Mouse (Mus musculus): Measurements from ENCODE around the gene Plppr2. TPM values are rescaled to one million over a fixed set of nuclear protein-coding genes. Genes with fewer than 3 reads are reported as not detected.
A peak's percentile ranks its signal among the peaks of the same experiment; 100 is the strongest.

The Plppr2 gene
- total and polyA plus RNA-seq, 2 experiments from 2014 or later = 95.2 to 147 TPM

- H3K27me3 ChIP-seq (ENCODE audit: insufficient read depth, low read length) = no peaks in the 10 kb centered on the region
- no peaks in the 10 kb centered on the region for H3K4me1 ChIP-seq (ENCODE audit: insufficient read depth, low read length)
- no peak overlapping the region for H3K4me2 ChIP-seq (ENCODE audit: low read depth, low read length)
- H3K9me3 ChIP-seq (ENCODE audit: low read length) = no peaks in the 10 kb centered on the region
- TF ChIP-seq CTCF (IDR thresholded peaks at IDR 0.05; ENCODE audit: low read depth) = no peak
- H3K9ac ChIP-seq (replicated peaks; ENCODE audit: low read length) = no peak overlapping the region
- DNase-seq (ENCODE audit: low spot score) = no peak
- H3K27ac ChIP-seq = no peak overlapping the region
- WGBS = 61% methylated on average over 6 of the region's 6 CpGs
- no peaks in the 10 kb centered on the region for H3K36me3 ChIP-seq (ENCODE audit: insufficient read depth, low read length)
- H3K4me3 ChIP-seq (ENCODE audit: low read length) = no peak overlapping the region
- no peak for ATAC-seq
Measured at GRCm38 (mm10) chr9:21968883-21969282, 32.0 kb downstream of the Plppr2 start.

DNA sequence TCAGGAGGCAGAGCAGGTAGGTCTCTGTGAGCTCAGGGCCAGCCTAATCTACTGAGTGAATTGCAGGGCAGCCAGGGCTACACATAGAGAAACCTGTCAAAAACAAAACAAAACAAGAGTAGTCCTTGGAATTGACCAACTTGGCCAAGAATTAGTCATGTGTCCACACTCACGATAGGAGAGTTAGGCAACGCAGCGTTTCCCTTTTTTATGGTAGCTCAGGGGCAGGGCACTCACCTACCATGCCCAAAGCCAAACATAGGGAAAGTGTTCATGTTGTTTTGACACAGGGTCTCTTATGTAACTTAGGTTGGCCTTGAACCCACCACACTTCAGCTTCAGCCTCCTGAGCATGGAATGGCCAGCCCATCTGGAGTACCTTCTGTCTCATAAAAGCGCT, 32.5 kb downstream of the Plppr2 start:
- TF ChIP-seq CTCF (IDR thresholded peaks at IDR 0.05; ENCODE audit: low read depth) = no peak
- no peaks in the 10 kb centered on the region for H3K4me1 ChIP-seq (ENCODE audit: insufficient read depth, low read length)
- ATAC-seq = no peak
- H3K27ac ChIP-seq = no peak overlapping the region
- H3K4me2 ChIP-seq (ENCODE audit: low read depth, low read length) = no peak overlapping the region
- no peak overlapping the region for H3K4me3 ChIP-seq (ENCODE audit: low read length)
- no peaks in the 10 kb centered on the region for H3K27me3 ChIP-seq (ENCODE audit: insufficient read depth, low read length)
- no peak overlapping the region for H3K9ac ChIP-seq (replicated peaks; ENCODE audit: low read length)
- no peak for DNase-seq (ENCODE audit: low spot score)
- no peaks in the 10 kb centered on the region for H3K36me3 ChIP-seq (ENCODE audit: insufficient read depth, low read length)
- no peaks in the 10 kb centered on the region for H3K9me3 ChIP-seq (ENCODE audit: low read length)
- 89% methylated on average over 4 of the region's 4 CpGs for WGBS

DNA sequence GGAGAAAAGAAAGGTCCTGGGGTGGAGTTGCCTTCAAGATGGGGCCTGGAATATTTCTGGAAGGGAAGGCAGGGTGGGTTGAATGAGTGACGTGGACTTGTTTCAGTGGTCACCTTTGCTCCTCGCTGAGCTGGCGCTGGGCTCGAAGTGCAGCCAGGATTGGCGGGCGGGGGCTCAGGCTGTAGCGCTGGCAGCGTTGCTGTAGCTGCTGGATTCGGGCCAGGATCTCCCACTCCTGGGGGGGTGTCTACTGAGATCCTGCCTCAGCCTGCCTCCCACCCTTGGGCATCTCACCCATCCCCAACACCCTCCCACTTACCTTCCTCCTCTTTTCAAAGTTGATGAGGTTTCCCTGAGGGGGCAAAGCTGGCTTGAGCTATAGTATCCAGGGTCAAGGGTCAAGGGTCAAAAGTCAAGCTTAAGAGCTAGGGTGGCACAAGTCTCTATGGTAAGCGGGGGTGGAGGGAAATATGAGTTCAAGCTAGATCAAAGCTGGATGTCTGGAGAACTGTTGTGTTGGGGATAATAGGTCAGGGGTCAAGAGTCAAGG, 39.9 kb downstream of the Plppr2 start:
- no peak for ATAC-seq
- no peaks in the 10 kb centered on the region for H3K4me1 ChIP-seq (ENCODE audit: insufficient read depth, low read length)
- H3K9me3 ChIP-seq (ENCODE audit: low read length) = no peaks in the 10 kb centered on the region
- H3K36me3 ChIP-seq (ENCODE audit: insufficient read depth, low read length) = no peaks in the 10 kb centered on the region
- 78% methylated on average over 10 of the region's 10 CpGs for WGBS
- no peak overlapping the region for H3K27ac ChIP-seq
- no peak overlapping the region for H3K4me3 ChIP-seq (ENCODE audit: low read length)
- no peak overlapping the region for H3K4me2 ChIP-seq (ENCODE audit: low read depth, low read length)
- no peak overlapping the region for H3K9ac ChIP-seq (replicated peaks; ENCODE audit: low read length)
- no peak for DNase-seq (ENCODE audit: low spot score)
- H3K27me3 ChIP-seq (ENCODE audit: insufficient read depth, low read length) = no peaks in the 10 kb centered on the region
- TF ChIP-seq CTCF (IDR thresholded peaks at IDR 0.05; ENCODE audit: low read depth) = no peak

GRCm38 (mm10) chr9:21977331-21977730, 40.5 kb downstream of the Plppr2 start:
- H3K27me3 ChIP-seq (ENCODE audit: insufficient read depth, low read length) = no peaks in the 10 kb centered on the region
- ATAC-seq (0 out of 2 replicates have a peak, but pooled peaks have one; percentile 19), DNase-seq (ENCODE audit: low spot score) (no peak)
- no peak overlapping the region for H3K27ac ChIP-seq
- no peak overlapping the region for H3K4me2 ChIP-seq (ENCODE audit: low read depth, low read length)
- H3K9me3 ChIP-seq (ENCODE audit: low read length) = no peaks in the 10 kb centered on the region
- H3K4me3 ChIP-seq (ENCODE audit: low read length) = no peak overlapping the region
- no peak for TF ChIP-seq CTCF (IDR thresholded peaks at IDR 0.05; ENCODE audit: low read depth)
- WGBS = 61% methylated on average over 5 of the region's 5 CpGs
- H3K4me1 ChIP-seq (ENCODE audit: insufficient read depth, low read length) = no peaks in the 10 kb centered on the region
- no peaks in the 10 kb centered on the region for H3K36me3 ChIP-seq (ENCODE audit: insufficient read depth, low read length)
- no peak overlapping the region for H3K9ac ChIP-seq (replicated peaks; ENCODE audit: low read length)

GRCm38 (mm10) chr9:21977972-21978371, 41.1 kb downstream of the Plppr2 start:
- Histone ChIP-seq H3K9me3 (ENCODE audit: low read length) (no peaks in the 10 kb centered on the region), H3K27me3 (ENCODE audit: insufficient read depth, low read length) (no peaks in the 10 kb centered on the region), H3K9ac (replicated peaks; ENCODE audit: low read length) (no peak overlapping the region), H3K4me1 (ENCODE audit: insufficient read depth, low read length) (no peaks in the 10 kb centered on the region), H3K4me2 (ENCODE audit: low read depth, low read length) (no peak overlapping the region), H3K36me3 (ENCODE audit: insufficient read depth, low read length) (no peaks in the 10 kb centered on the region), H3K4me3 (ENCODE audit: low read length) (no peak overlapping the region), H3K27ac (no peak overlapping the region)
- ATAC-seq (no peak), DNase-seq (ENCODE audit: low spot score) (no peak)
- 37% methylated on average over 2 of the region's 2 CpGs for WGBS
- TF ChIP-seq CTCF (IDR thresholded peaks at IDR 0.05; ENCODE audit: low read depth) = peak; percentile 65

DNA sequence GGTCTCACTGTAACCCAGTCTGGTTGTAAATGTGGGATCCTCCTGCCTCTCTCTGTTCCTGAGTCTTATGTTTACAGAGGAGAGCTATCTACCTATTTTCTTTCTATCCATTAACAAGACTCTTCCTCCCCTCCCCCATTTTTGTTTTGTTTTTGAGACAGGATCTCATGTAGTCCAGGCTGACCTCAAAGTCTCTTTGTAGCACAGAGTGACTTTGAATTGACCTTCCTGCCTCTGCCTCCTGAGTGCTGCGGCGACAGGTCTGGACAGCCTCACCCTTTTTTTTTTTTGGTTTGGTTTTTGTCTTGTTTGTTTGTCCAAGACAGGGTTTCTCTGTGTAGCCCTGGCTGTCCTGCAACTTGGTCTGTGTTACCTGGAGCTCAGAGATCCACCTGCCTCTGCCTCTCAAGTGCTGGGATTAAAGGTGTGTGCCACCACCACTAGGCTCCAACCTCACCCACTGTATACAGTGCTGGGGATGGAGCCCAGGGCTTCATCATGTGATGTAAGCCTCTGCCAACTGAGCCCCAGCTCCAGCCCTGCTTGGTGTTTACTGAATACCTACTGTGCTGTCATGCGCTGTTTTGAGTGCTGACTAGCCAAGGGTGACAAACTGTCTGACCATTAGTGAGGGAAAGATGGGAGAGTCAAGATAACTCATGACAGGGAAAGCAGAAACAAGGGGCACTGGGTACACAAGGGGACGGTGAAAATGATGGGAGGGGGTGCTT, 41.7 kb downstream of the Plppr2 start:
- H3K9ac ChIP-seq (replicated peaks; ENCODE audit: low read length) = no peak overlapping the region
- DNase-seq (ENCODE audit: low spot score) = no peak

DNA sequence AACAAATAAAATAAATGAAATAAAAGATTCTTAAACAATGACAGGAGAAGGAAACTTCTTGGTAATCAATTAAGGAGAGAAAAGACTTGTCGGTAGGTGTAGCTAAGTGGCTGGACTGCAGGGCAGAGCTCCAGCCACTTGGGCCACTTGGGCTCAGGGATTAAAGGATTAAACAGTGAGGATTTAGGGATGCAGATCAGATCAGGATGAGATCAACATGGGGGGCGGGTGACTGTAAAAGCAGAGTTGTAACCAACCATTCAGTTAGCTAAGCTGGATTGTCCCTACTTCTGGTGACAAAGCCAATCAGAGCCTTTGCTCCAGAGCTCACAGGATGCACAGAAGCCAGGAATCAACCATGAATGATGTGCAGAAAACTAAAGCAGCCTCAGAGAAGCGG, 47.1 kb downstream of the Plppr2 start:
- WGBS = 31% methylated on average over 3 of the region's 3 CpGs
- no peak overlapping the region for H3K4me3 ChIP-seq (ENCODE audit: low read length)
- DNase-seq (ENCODE audit: low spot score) (no peak), ATAC-seq (no peak)
- H3K9ac ChIP-seq (replicated peaks; ENCODE audit: low read length) = no peak overlapping the region
- no peak overlapping the region for H3K27ac ChIP-seq
- H3K4me2 ChIP-seq (ENCODE audit: low read depth, low read length) = no peak overlapping the region
- H3K9me3 ChIP-seq (ENCODE audit: low read length) = no peaks in the 10 kb centered on the region
- H3K27me3 ChIP-seq (ENCODE audit: insufficient read depth, low read length) = peaks cover 9% of the 10 kb centered on the region
- TF ChIP-seq CTCF (IDR thresholded peaks at IDR 0.05; ENCODE audit: low read depth) = no peak
- no peaks in the 10 kb centered on the region for H3K36me3 ChIP-seq (ENCODE audit: insufficient read depth, low read length)
- H3K4me1 ChIP-seq (ENCODE audit: insufficient read depth, low read length) = peaks cover 11% of the 10 kb centered on the region

More for the DNA sequence above, 41.7 kb downstream of the Plppr2 start:
- ATAC-seq = no peak
- Histone ChIP-seq H3K4me1 (ENCODE audit: insufficient read depth, low read length) (no peaks in the 10 kb centered on the region), H3K4me2 (ENCODE audit: low read depth, low read length) (no peak overlapping the region), H3K27ac (no peak overlapping the region), H3K36me3 (ENCODE audit: insufficient read depth, low read length) (no peaks in the 10 kb centered on the region), H3K9me3 (ENCODE audit: low read length) (no peaks in the 10 kb centered on the region), H3K27me3 (ENCODE audit: insufficient read depth, low read length) (no peaks in the 10 kb centered on the region), H3K4me3 (ENCODE audit: low read length) (no peak overlapping the region)
- WGBS = 90% methylated on average over 4 of the region's 4 CpGs
- TF ChIP-seq CTCF (IDR thresholded peaks at IDR 0.05; ENCODE audit: low read depth) = no peak

All from hindbrain, postnatal 0 days (tissue).